Mouse (Mus musculus): ENCODE measurements around the gene Sh3glb1.
"Not testable (repeated sequence)": the region's sequence is repeated elsewhere in the genome, so short reads cannot be mapped to it uniquely, and the experiment has no call there.

- TF ChIP-seq POLR2A (IDR thresholded peaks at IDR 0.05; ENCODE audit: control insufficient read depth, extremely low read depth, insufficient read depth, low read length, poor library complexity); CTCF (IDR thresholded peaks at IDR 0.05; ENCODE audit: borderline replicate concordance, control insufficient read depth, extremely low read depth, insufficient read depth, low read length, poor library complexity): not testable (repeated sequence)
Observed at GRCm38 (mm10) chr3:144722566-144722965, 2.4 kb upstream of the Sh3glb1 start.
